Mouse (Mus musculus) gastrocnemius, adult 18-20 months (tissue): ENCODE data around the gene Vdr. TPM values are rescaled to one million over a fixed set of nuclear protein-coding genes. Genes with fewer than 3 reads are reported as not detected.

Experiments used
- DNase-seq: peaks from one replicate; pipeline ENCODE4 v3.0.0; 2021; ENCODE audit warnings: low spot score
- total RNA-seq, 2 experiments: library from RNA; stranded (reverse); gene quantifications; 2 replicates each; pipeline ENCODE4 v1.2.3; 2021

The Vdr gene
- total RNA-seq, 2 experiments from 2014 or later: 0.09 TPM

DNA sequence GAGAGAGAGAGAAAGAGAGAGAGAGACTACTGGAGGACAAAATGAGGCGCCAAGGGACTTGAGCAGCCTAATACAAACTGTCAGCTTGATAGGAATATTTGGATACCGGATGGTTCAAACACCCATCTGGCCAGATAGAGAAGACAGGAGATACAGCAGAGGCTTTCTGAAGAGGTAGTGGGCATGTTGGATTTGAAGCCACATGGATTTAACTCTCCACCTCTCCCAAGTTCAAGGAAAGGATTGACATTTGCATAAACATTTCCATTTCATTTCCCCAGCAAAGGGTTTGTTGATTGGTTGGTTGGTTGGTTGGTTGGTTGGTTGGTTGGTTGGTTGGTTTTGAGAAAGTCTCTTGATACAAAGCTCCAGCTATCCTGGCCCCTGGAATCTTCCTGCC is 62.6 kb downstream of the Vdr start:
- no peak for DNase-seq

DNA sequence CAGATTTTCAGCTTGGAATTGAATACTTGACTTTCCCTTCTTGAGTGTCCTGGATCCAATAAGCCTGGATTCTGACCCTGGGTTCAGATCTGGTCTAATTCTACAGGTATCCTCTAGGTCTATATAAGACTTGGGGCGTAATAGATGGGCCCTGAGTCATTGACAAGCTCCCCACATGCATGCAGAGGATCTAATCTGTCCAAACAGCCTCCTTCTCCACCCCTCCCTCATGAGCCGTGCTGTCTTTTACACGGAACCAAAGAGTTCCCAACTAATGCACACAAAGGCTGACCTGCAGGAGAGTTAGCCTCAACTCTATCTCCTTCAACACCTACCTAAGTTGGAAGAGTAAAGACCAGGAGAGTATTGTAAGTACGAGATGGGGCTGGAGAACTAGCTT is 63.1 kb downstream of the Vdr start:
- no peak for DNase-seq

DNA sequence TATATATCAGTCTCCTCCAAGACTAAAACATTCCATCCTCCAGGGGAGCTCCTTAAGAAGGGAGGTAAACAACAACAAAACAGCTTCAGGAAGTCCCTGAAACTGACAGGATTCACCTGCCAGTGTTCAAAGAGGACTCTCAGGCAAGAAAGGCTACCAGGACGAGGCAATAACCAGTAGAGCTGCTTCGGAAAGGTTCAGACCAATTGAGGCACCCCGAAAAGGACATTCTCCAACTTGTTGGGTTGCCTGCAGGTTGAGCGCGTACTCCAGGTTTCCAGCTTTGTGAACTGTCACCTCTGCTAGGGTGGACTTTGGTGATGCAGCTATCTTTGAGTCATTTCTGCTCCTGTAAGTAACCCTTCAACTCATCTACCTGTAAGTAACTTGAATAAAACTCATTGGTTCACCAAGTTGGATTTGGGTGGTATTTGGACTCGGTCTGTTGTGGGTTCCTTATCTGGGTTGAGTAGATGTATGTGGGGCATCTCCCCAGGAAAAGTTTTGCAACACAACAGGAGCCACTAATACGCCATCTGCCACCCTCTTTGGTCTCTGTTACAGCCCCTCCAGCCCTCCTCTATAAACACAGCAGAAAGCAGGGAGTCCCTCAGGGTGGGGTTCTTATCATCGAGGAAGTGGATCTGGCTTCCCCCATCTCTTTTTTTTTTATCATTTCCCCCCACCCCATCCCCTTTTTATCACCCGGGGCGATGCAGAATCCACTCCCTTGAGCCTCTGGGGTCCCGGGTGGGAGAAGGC is 64.1 kb downstream of the Vdr start:
- DNase-seq: no peak

DNA sequence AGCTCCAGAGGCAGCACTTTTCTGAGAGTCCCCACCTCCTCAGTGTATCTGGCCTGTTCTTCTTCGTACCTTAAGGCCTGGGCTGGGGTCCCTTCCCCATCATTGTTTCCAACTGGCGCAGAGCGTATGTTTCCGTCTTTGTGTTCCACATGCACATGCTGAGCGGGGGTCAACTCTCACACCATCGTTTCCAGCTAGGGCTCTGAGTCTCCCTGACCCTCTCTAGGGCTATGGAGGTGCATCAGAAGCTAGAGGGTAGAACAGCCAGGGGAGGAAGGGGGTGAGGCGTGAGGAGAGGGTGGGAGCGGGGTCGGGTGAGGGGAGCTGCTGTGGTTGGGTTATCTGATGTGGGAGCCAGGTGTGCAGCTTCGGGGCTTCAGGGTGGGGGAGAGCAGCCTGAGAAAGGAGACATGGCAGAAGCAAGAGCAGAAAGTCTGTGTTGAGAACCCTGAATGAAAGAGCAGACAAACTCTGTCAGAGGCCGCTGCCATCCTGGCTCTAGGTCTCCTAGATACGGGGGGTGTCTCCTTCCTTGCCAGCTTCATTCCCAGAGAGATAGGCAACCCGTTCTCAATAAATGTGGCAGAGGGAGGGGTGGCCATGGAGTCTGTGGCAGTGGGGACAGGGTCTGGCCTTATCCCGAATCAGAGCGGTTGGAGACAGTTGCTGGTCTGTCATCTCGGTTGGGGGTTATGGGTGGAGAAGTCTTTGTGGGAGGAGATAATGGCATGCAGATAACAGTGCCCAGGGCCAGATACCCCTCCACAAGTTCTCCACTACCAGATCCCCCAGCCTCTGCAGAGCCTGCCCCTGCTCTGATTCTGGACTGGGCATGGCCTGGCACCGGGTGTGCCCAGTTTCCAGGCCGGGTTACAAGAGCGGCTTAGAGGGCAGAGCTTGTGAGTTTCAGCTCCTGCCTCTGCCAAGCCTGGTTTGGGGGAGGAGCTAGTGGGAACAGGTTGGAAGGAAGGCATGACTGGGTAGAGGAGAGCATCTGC is 66.1 kb downstream of the Vdr start, which contains the start of gene Hdac7:
Gene Hdac7 (minus strand): TSS at position 466 of the 998 bp plus-strand sequence.
- no peak for DNase-seq

- DNase-seq: no peak
Observed at GRCm38 (mm10) chr15:97843247-97843651, 67.2 kb downstream of the Vdr start.

GRCm38 (mm10) chr15:97842058-97842457 is 68.4 kb downstream of the Vdr start:
- DNase-seq: no peak

GRCm38 (mm10) chr15:97841383-97841782 is 69.0 kb downstream of the Vdr start:
- no peak for DNase-seq

GRCm38 (mm10) chr15:97840781-97841180 is 69.6 kb downstream of the Vdr start:
- DNase-seq: no peak

- DNase-seq: peak; percentile 85
Observed at GRCm38 (mm10) chr15:97839991-97840455, 70.4 kb downstream of the Vdr start.

DNA sequence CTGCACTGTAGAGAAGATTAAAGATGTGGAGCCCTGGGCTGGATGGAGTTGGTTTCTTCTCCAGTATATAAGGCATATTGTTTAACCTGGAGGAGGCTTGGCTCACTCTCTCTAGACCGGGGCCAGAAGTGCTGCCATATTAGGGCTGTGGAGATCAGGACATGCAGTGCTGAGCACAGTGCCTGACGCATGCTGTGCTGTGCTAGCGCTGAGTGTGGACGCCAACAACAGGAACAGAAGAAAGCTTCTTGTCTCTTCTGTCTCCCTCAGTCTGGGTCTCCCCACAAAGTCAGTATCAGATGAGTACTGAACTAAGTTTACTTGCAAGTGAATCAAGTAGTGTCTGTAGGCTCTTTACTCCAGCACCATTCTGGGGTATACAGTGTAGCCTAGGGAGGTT is 71.0 kb downstream of the Vdr start:
- DNase-seq: no peak

GRCm38 (mm10) chr15:97839012-97839411 is 71.4 kb downstream of the Vdr start:
- DNase-seq: no peak

- DNase-seq: no peak
Observed at GRCm38 (mm10) chr15:97838395-97838794, 72.0 kb downstream of the Vdr start.

DNA sequence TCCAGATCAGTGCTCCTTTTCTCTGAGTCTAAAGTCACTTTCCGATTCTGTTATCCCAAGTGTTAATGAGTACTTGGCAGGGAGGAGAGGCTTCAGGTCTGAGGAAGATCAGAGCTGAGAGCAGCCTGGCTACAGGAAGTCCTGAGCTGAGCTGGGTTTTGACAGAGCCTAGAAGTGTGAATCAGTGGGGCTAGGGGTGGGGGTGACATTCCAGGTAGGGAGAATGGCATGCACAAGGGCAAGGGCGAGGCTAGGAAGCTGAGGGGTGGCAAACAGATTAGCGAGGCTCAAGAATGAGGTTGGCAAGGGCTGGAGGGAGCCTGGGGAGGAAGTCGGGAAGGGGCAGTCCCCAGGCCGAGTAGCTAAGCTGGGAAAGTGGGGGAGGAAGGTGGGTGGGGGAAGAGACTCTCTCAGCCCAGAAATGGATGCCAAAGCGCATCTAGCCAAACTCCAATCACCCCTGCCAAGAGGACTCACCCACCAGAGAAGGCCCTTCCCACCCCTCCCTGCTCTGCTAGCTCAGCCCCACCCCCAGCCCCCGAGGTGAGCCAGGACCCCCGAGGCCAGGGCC is 72.9 kb downstream of the Vdr start:
- DNase-seq: no peak

DNA sequence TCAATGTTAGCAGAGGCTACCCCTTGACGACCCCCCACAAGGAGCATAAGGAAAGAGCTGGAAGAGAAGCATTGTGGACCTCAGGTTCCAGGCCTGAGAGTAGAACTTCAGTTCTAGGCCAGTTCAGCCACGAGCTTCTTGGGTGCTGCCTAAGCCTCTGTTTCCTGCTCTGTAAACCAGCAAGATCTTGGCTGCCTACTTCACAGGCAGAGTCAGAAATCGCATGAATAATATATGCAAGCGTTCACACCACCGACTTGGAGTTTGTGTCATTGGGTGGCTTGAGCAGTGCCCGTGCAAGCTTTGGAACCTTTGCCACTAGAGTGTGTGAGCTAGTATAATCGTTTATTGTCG is 73.6 kb downstream of the Vdr start:
- DNase-seq: no peak

GRCm38 (mm10) chr15:97836153-97836893 is 74.1 kb downstream of the Vdr start:
- no peak for DNase-seq

- DNase-seq: no peak
Observed at GRCm38 (mm10) chr15:97832764-97833479, 77.5 kb downstream of the Vdr start.

GRCm38 (mm10) chr15:97831987-97832640 is 78.3 kb downstream of the Vdr start:
- peak; percentile 74 for DNase-seq

- no peak for DNase-seq
Observed at GRCm38 (mm10) chr15:97831242-97831986, 79.0 kb downstream of the Vdr start.

- no peak for DNase-seq
Observed at GRCm38 (mm10) chr15:97830788-97831241, 79.6 kb downstream of the Vdr start.
